Mouse (Mus musculus) forebrain, embryonic 16.5 days (tissue): ENCODE measurements around the gene Supt5. TPM values are rescaled to one million over a fixed set of nuclear protein-coding genes. Genes with fewer than 3 reads are reported as not detected.
A peak's percentile ranks its signal among the peaks of the same experiment; 100 is the strongest.

ENCODE experiments used
- ATAC-seq: fragments of 200-750 bp; cut with Nextera tagmentation; 2 replicates; pipeline ENCODE4 v1.8.0; 2017; ENCODE audit warnings: mild to moderate bottlenecking, moderate library complexity
- H3K27ac ChIP-seq: fragments of 300-500 bp; sonication (generic); 2 replicates; pipeline ENCODE4 v1.5.1; 2014; ENCODE audit warnings: low read length, control low read depth
- H3K27me3 ChIP-seq: fragments of 300-500 bp; sonication (generic); replicated peaks from 2 replicates; pipeline ENCODE4 v1.6.1; 2014; ENCODE audit warnings: low read length; ENCODE audit not compliant: control insufficient read depth, insufficient read depth
- H3K36me3 ChIP-seq: fragments of 300-500 bp; sonication (generic); 2 replicates; pipeline ENCODE4 v1.6.1; 2014; ENCODE audit not compliant: control insufficient read depth, insufficient read depth
- H3K4me1 ChIP-seq: fragments of 300-500 bp; sonication (generic); replicated peaks from 2 replicates; pipeline ENCODE4 v1.6.1; 2014; ENCODE audit warnings: low read length; ENCODE audit not compliant: control insufficient read depth, insufficient read depth
- H3K4me2 ChIP-seq: fragments of 300-500 bp; sonication (generic); 2 replicates; pipeline ENCODE4 v1.6.1; 2014; ENCODE audit warnings: mild to moderate bottlenecking, low read length, control low read depth
- H3K4me3 ChIP-seq: fragments of 300-500 bp; sonication (generic); replicated peaks from 2 replicates; pipeline ENCODE4 v1.5.1; 2014; ENCODE audit warnings: mild to moderate bottlenecking, low read length, control low read depth
- H3K9ac ChIP-seq: fragments of 300-500 bp; sonication (generic); replicated peaks from 2 replicates; pipeline ENCODE4 v1.6.1; 2014; ENCODE audit warnings: low read depth, low read length, control low read depth
- H3K9me3 ChIP-seq: fragments of 300-500 bp; sonication (generic); 2 replicates; pipeline ENCODE4 v1.6.1; 2016; ENCODE audit warnings: low read length; ENCODE audit not compliant: control insufficient read depth
- WGBS: fragments of 180-500 bp; shearing (Covaris S2); extraction: QIAGEN DNeasy Blood & Tissue Kit; methylation state at CpG from one replicate; pipeline ENCODE4 v1.1.7; 2014; 5-methylcytosine and 5-hydroxymethylcytosine counted together
- polyA plus RNA-seq: library from polyadenylated mRNA; unstranded; fragments of >200 nt; fragmentation: Nextera tagmentation; extraction: Ambion mirVana; gene quantifications from 2 replicates; pipeline ENCODE4 v1.2.1, GENCODE M21; 2015

The Supt5 gene
- polyA plus RNA-seq, 1 experiment from 2014 or later = 118 TPM

DNA sequence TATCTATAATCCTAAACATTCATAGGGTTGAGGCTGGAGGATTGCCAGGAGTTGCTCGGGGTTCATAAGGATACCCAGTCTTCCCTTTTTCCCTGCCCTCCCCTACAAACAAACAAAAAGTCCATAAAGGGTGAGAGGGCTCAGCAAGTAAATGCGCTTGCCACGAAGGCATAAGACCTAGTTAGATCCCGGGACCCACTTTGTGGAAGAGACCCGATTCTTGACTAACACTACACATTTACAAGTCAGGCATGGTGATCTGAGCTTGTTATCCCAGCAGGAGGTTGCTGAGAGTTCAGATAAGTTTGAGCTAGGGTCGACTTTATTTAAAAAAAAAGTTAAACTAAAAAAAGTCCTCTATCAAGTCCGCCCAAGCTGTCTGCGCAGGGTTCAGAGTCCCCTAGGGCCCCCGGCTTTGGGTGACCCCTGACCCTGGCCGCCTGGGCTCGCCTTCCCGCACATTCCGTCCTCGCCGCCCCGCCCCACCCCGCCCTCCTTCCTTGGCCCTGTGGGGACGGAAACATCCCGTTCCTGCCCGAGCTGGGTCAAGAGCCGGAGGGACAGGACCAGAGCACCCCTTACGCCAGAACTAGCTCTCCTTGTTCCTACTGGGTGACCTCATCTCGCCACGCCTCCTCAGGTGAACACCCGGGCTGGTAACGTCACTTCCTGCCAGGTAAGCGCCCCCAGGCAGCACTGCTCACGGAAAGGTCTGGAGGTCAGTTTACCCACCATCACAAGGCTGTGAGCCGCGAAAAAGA, 37.6 kb upstream of the Supt5 start:
- Histone ChIP-seq H3K36me3 (no peaks in the 10 kb centered on the region), H3K4me3 (peak overlapping the region; percentile 53), H3K27me3 (no peaks in the 10 kb centered on the region), H3K4me2 (peak overlapping the region; percentile 76), H3K9ac (peak overlapping the region; percentile 72), H3K4me1 (peaks cover 46% of the 10 kb centered on the region), H3K9me3 (no peaks in the 10 kb centered on the region), H3K27ac (peak overlapping the region; percentile 85)
- ATAC-seq = no peak
- 6% methylated on average over 30 of the region's 30 CpGs for WGBS

DNA sequence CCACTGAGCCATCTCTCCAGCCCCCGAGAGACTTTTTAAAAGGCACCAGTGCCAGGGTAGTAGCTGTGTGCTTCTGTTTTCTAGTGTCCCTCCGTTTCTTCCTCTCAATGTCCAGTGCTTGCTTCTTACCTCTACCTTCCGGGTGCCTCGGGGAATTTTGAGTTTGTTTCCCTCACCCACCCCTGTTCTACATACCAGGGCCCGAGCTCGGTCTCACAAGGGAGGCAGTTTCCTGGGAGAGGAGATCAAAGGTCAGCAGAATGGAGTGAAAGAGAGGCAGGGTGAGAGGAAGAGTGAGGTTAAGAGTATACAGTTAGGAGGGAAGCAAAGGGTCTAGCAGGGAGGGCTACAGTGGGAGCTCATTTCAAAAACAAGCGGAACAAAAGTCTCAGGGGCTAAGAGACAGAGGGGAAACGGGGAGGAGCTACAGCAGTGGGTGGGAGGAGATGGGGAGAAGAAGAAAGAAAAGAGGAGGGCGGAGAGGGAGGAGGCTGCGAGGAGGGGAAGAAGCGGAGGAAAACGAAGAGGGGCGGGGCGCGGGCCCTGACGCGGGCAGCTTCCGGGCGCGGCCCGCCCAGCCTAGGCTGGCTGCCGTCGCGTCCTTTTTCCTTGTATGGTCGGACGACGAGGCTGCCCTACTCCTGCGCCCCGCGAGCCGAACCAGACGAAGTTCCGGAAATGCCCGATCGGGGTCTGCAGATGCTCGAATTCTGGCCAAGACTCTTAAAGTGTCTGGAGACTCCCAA, 36.8 kb upstream of the Supt5 start:
- Histone ChIP-seq H3K4me2 (peak overlapping the region; percentile 76), H3K27ac (peak overlapping the region; percentile 94), H3K4me1 (peaks cover 51% of the 10 kb centered on the region), H3K9ac (peak overlapping the region; percentile 72), H3K4me3 (peak overlapping the region; percentile 53), H3K9me3 (no peaks in the 10 kb centered on the region), H3K36me3 (no peaks in the 10 kb centered on the region), H3K27me3 (no peaks in the 10 kb centered on the region)
- WGBS = 1% methylated on average over 36 of the region's 36 CpGs
- ATAC-seq = peak; percentile 53

DNA sequence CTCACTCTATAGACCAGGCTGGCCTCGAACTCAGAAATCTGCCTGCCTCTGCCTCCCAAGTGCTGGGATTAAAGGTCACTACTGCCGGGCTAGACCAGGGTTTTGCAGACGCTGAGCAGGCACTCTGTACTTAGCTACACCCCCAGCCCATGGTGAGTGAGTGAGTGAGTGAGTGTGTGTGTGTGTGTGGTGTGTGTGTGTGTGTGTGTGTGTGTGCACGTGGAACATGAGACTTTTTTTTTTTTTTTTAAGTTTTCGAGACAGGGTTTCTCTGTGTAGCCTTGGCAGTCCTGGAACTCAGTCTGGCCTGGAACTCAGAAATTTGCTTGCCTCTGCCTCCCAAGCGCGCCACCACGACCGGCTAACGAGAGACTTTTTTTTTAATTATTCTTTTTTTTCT, 36.1 kb upstream of the Supt5 start:
- no peak overlapping the region for H3K27ac ChIP-seq
- peaks cover 57% of the 10 kb centered on the region for H3K4me1 ChIP-seq
- no peaks in the 10 kb centered on the region for H3K27me3 ChIP-seq
- 79% methylated on average over 10 of the region's 10 CpGs for WGBS
- no peak overlapping the region for H3K4me2 ChIP-seq
- no peak overlapping the region; the same call in 1 of the 2 replicates for H3K4me3 ChIP-seq
- ATAC-seq = no peak
- no peaks in the 10 kb centered on the region for H3K36me3 ChIP-seq
- H3K9ac ChIP-seq = no peak overlapping the region; the same call in 1 of the 2 replicates
- no peaks in the 10 kb centered on the region for H3K9me3 ChIP-seq

DNA sequence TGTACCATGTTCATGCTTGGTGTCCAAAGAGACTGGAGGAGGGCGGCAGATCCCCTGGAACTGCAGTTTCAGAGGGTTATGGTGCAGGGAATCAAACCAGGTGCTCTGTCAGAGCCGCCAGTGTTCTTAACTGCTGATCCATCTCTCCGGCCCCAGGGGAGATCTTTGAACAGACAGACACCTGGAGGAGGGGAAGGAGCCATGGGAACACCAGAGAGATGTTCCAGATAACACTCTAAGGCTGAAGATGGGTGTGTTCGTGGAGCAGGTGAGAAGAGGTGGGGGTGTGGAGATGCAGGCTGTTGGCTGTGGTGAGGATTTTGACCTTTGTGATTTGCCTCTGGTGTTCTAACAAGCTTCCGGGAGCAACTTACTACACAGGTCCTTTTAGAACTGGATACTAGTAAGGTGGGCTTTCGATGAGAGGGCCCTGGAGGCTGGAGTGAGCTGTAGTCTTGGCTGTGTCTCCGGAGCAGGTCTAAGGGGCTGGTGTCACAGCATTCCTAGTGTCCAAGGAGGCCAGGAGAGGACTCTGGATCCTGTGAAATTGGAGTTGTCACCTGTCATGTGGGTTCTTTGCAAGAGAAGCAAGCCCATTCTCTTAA, 35.4 kb upstream of the Supt5 start:
- H3K9ac ChIP-seq = no peak overlapping the region
- no peaks in the 10 kb centered on the region for H3K9me3 ChIP-seq
- no peak overlapping the region for H3K4me2 ChIP-seq
- no peak overlapping the region for H3K4me3 ChIP-seq
- ATAC-seq = no peak
- H3K27ac ChIP-seq = peak overlapping the region; percentile 45
- H3K36me3 ChIP-seq = no peaks in the 10 kb centered on the region
- 78% methylated on average over 7 of the region's 7 CpGs for WGBS
- H3K27me3 ChIP-seq = no peaks in the 10 kb centered on the region
- peaks cover 54% of the 10 kb centered on the region for H3K4me1 ChIP-seq

DNA sequence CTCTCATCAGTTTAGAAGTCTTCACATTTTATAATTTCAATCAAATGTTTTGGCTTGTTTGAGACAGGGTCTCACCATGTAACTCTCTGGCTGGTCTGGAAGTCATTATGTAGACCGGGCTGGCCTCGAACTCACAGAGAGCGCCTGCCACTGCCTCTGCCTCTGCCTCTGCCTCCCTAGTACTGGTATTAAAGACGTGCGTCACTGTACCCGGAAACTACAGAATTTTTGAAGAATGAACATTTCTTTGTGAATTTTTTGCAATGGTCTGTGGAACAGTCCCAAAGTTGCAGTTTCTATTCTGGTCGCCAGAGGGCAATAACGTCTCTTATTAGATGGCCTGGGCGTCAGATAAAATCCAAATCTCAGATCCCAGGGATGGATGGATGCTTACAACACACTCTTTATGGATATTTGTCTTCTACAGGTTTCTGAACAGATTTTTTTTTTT, 34.6 kb upstream of the Supt5 start:
- peak overlapping the region; percentile 75 for H3K4me3 ChIP-seq
- no peaks in the 10 kb centered on the region for H3K27me3 ChIP-seq
- H3K9me3 ChIP-seq = no peaks in the 10 kb centered on the region
- peaks cover 46% of the 10 kb centered on the region for H3K4me1 ChIP-seq
- ATAC-seq = peak; percentile 21
- H3K4me2 ChIP-seq = peak overlapping the region; percentile 88
- peak overlapping the region; percentile 83 for H3K27ac ChIP-seq
- H3K36me3 ChIP-seq = no peaks in the 10 kb centered on the region
- no peak overlapping the region for H3K9ac ChIP-seq
- WGBS = 1% methylated on average over 9 of the region's 9 CpGs

GRCm38 (mm10) chr7:28372251-28373108, 33.9 kb upstream of the Supt5 start, which contains the start of gene Plekhg2:
Plekhg2 (minus strand) TSS chr7:28372599.
- H3K9ac ChIP-seq = peak within 1 kb of the TSS; percentile 85
- H3K27me3 ChIP-seq = no peaks in the 10 kb centered on the region
- peak within 1 kb of the TSS; percentile 88 for H3K4me2 ChIP-seq
- H3K4me3 ChIP-seq = peak within 1 kb of the TSS; percentile 75
- no peaks in the 10 kb centered on the region for H3K36me3 ChIP-seq
- peak within 1 kb of the TSS; percentile 83 for H3K27ac ChIP-seq
- WGBS = under 1% methylated on average over 53 of the region's 66 CpGs
- H3K4me1 ChIP-seq = peaks cover 39% of the 10 kb centered on the region
- peak; percentile 81 for ATAC-seq
- H3K9me3 ChIP-seq = no peaks in the 10 kb centered on the region

DNA sequence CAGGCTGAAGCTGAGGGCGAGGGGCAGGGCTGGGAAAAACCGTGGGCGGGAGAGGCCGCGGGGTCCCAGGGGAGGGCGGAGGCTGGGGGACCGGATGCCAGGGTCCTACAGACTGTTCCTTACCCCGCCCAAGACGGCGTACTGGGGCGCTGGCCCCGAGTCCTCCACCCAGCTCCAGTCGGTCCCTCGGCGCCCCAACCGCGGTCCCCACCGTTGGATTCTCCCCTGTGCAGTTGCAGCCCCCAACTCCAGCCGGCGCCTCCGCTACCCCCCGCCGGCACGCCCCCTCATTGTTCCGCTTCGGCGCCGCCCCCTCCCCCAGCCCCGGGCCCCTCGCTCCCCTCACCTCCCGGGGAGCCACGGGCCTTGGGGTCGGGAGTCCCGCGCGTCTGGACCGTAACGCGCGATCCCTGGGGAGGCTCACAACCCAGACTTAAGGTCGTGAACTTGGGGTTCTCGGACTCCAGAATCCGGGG, 33.0 kb upstream of the Supt5 start:
- Histone ChIP-seq H3K27ac (peak overlapping the region; percentile 83), H3K27me3 (no peaks in the 10 kb centered on the region), H3K36me3 (peaks cover 5% of the 10 kb centered on the region; the same call in 1 of the 2 replicates), H3K4me2 (peak overlapping the region; percentile 88), H3K4me1 (peaks cover 34% of the 10 kb centered on the region), H3K4me3 (peak overlapping the region; percentile 75), H3K9ac (peak overlapping the region; percentile 85), H3K9me3 (no peaks in the 10 kb centered on the region)
- peak; percentile 2; the same call in 1 of the 2 replicates for ATAC-seq
- WGBS = 1% methylated on average over 40 of the region's 43 CpGs

GRCm38 (mm10) chr7:28370977-28371513, 32.5 kb upstream of the Supt5 start:
- Histone ChIP-seq H3K27ac (peak overlapping the region; percentile 83), H3K9me3 (no peaks in the 10 kb centered on the region), H3K9ac (peak overlapping the region; percentile 85), H3K27me3 (no peaks in the 10 kb centered on the region), H3K36me3 (peaks cover 5% of the 10 kb centered on the region; the same call in 1 of the 2 replicates), H3K4me2 (peak overlapping the region; percentile 88), H3K4me3 (peak overlapping the region; percentile 75), H3K4me1 (peaks cover 28% of the 10 kb centered on the region)
- no peak for ATAC-seq
- WGBS = 5% methylated on average over 11 of the region's 11 CpGs
